Mouse (Mus musculus) intestine, postnatal 0 days (tissue): ENCODE results near the gene Tmem231. TPM values are rescaled to one million over a fixed set of nuclear protein-coding genes. Genes with fewer than 3 reads are reported as not detected.

Experiments
- ATAC-seq: fragments of 200-750 bp; cut with Nextera tagmentation; 2 replicates; pipeline ENCODE4 v1.8.0; 2017; ENCODE audit warnings: mild to moderate bottlenecking, moderate TSS enrichment, moderate library complexity
- H3K27ac ChIP-seq: fragments of 300-500 bp; sonication (generic); 2 replicates; pipeline ENCODE4 v1.5.1; 2014; ENCODE audit warnings: mild to moderate bottlenecking, low read depth, low read length, moderate library complexity
- H3K27me3 ChIP-seq: fragments of 300-500 bp; sonication (generic); replicated peaks from 2 replicates; pipeline ENCODE4 v1.6.1; 2014; ENCODE audit warnings: low read length, mixed read lengths; ENCODE audit not compliant: control insufficient read depth, insufficient read depth
- H3K36me3 ChIP-seq: fragments of 300-500 bp; sonication (generic); 2 replicates; pipeline ENCODE4 v1.6.1; 2014; ENCODE audit warnings: mild to moderate bottlenecking, moderate library complexity; ENCODE audit not compliant: control insufficient read depth, insufficient read depth
- H3K4me1 ChIP-seq: fragments of 300-500 bp; sonication (generic); replicated peaks from 2 replicates; pipeline ENCODE4 v1.6.1; 2014; ENCODE audit warnings: antibody characterized with exemption, low read length, mixed read lengths; ENCODE audit not compliant: control insufficient read depth, insufficient read depth
- H3K4me2 ChIP-seq: fragments of 300-500 bp; sonication (generic); replicated peaks from 2 replicates; pipeline ENCODE4 v1.6.1; 2014; ENCODE audit warnings: low read depth, mild to moderate bottlenecking, moderate library complexity
- H3K4me3 ChIP-seq: fragments of 300-500 bp; sonication (generic); 2 replicates; pipeline ENCODE4 v1.5.1; 2014; ENCODE audit warnings: low read depth, low read length
- H3K9ac ChIP-seq: fragments of 300-500 bp; sonication (generic); 2 replicates; pipeline ENCODE4 v1.6.1; 2014; ENCODE audit warnings: mild to moderate bottlenecking, low read depth, low read length
- H3K9me3 ChIP-seq: fragments of 300-500 bp; sonication (generic); 2 replicates; pipeline ENCODE4 v1.6.1; 2016; ENCODE audit warnings: mixed run types; ENCODE audit not compliant: control insufficient read depth
- CTCF ChIP-seq: sonication (generic); IDR thresholded peaks from 2 replicates; pipeline ENCODE4 v1.5.1; 2016; ENCODE audit warnings: low read depth, mild to moderate bottlenecking, control low read depth, antibody characterized with exemption, moderate library complexity
- WGBS: fragments of 180-500 bp; shearing (Covaris S2); extraction: QIAGEN DNeasy Blood & Tissue Kit; methylation state at CpG from one replicate; pipeline ENCODE4 v1.1.7; 2014; 5-methylcytosine and 5-hydroxymethylcytosine counted together
- polyA plus RNA-seq: library from polyadenylated mRNA; unstranded; fragments of >200 nt; fragmentation: Nextera tagmentation; extraction: Ambion mirVana; gene quantifications from 2 replicates; pipeline ENCODE4 v1.2.1, GENCODE M21; 2015

Gene Tmem231
- polyA plus RNA-seq, 1 experiment from 2014 or later: 2.2 TPM

GRCm38 (mm10) chr8:111890911-111891303, 42.8 kb downstream of the Tmem231 start:
- Histone ChIP-seq H3K4me3 (no peak overlapping the region), H3K9me3 (no peaks in the 10 kb centered on the region), H3K9ac (no peak overlapping the region), H3K27ac (no peak overlapping the region), H3K27me3 (peaks cover 23% of the 10 kb centered on the region), H3K36me3 (no peaks in the 10 kb centered on the region), H3K4me2 (no peak overlapping the region), H3K4me1 (0 out of 2 replicates have a peak, but pooled peaks cover 6% of the 10 kb centered on the region)
- 67% methylated on average over 6 of the region's 6 CpGs for WGBS
- no peak for ATAC-seq
- TF ChIP-seq CTCF: no peak

- no peak for TF ChIP-seq CTCF
- H3K4me1 ChIP-seq: 0 out of 2 replicates have a peak, but pooled peaks cover 6% of the 10 kb centered on the region
- H3K27me3 ChIP-seq: peaks cover 23% of the 10 kb centered on the region
- 18% methylated on average over 86 of the region's 86 CpGs for WGBS
- H3K36me3 ChIP-seq: no peaks in the 10 kb centered on the region
- H3K4me3 ChIP-seq: peak overlapping the region; percentile 21
- no peak for ATAC-seq
- H3K9ac ChIP-seq: no peak overlapping the region
- H3K9me3 ChIP-seq: no peaks in the 10 kb centered on the region
- H3K27ac ChIP-seq: no peak overlapping the region
- peak overlapping the region; percentile 37 for H3K4me2 ChIP-seq
Measured at GRCm38 (mm10) chr8:111889931-111890910, 43.5 kb downstream of the Tmem231 start.

GRCm38 (mm10) chr8:111888091-111888650, 45.5 kb downstream of the Tmem231 start:
- Histone ChIP-seq H3K4me1 (0 out of 2 replicates have a peak, but pooled peaks cover 6% of the 10 kb centered on the region), H3K27me3 (peaks cover 23% of the 10 kb centered on the region), H3K4me3 (no peak overlapping the region), H3K9ac (no peak overlapping the region), H3K27ac (no peak overlapping the region), H3K4me2 (no peak overlapping the region), H3K9me3 (no peaks in the 10 kb centered on the region), H3K36me3 (no peaks in the 10 kb centered on the region)
- TF ChIP-seq CTCF: no peak
- ATAC-seq: no peak
- WGBS: 34% methylated on average over 7 of the region's 7 CpGs

GRCm38 (mm10) chr8:111887479-111887878, 46.2 kb downstream of the Tmem231 start:
- Histone ChIP-seq H3K4me2 (no peak overlapping the region), H3K4me3 (no peak overlapping the region), H3K36me3 (no peaks in the 10 kb centered on the region), H3K27me3 (peaks cover 23% of the 10 kb centered on the region), H3K9ac (no peak overlapping the region), H3K27ac (no peak overlapping the region), H3K4me1 (0 out of 2 replicates have a peak, but pooled peaks cover 4% of the 10 kb centered on the region), H3K9me3 (no peaks in the 10 kb centered on the region)
- no peak for ATAC-seq
- TF ChIP-seq CTCF: no peak
- WGBS: 86% methylated on average over 1 of the region's 1 CpGs

- Histone ChIP-seq H3K27ac (no peak overlapping the region), H3K4me1 (no peaks in the 10 kb centered on the region), H3K4me2 (no peak overlapping the region), H3K36me3 (no peaks in the 10 kb centered on the region), H3K9ac (no peak overlapping the region), H3K4me3 (no peak overlapping the region), H3K27me3 (no peaks in the 10 kb centered on the region), H3K9me3 (no peaks in the 10 kb centered on the region)
- 73% methylated on average over 4 of the region's 4 CpGs for WGBS
- no peak for ATAC-seq
- TF ChIP-seq CTCF: no peak
Measured at GRCm38 (mm10) chr8:111883615-111884014, 50.1 kb downstream of the Tmem231 start.

GRCm38 (mm10) chr8:111881591-111881990, 52.1 kb downstream of the Tmem231 start:
- WGBS: 4% methylated on average over 2 of the region's 2 CpGs
- H3K27me3 ChIP-seq: no peaks in the 10 kb centered on the region
- no peaks in the 10 kb centered on the region for H3K36me3 ChIP-seq
- H3K9me3 ChIP-seq: no peaks in the 10 kb centered on the region
- peak; percentile 92 for TF ChIP-seq CTCF
- no peaks in the 10 kb centered on the region for H3K4me1 ChIP-seq
- no peak overlapping the region for H3K4me3 ChIP-seq
- H3K27ac ChIP-seq: no peak overlapping the region
- H3K4me2 ChIP-seq: no peak overlapping the region
- no peak for ATAC-seq
- no peak overlapping the region for H3K9ac ChIP-seq
